Mouse (Mus musculus): Measurements from ENCODE around the gene Renbp. TPM values are rescaled to one million over a fixed set of nuclear protein-coding genes. Genes with fewer than 3 reads are reported as not detected.

The Renbp gene
- polyA plus RNA-seq, 1 experiment from 2014 or later: 17.5 TPM

DNA sequence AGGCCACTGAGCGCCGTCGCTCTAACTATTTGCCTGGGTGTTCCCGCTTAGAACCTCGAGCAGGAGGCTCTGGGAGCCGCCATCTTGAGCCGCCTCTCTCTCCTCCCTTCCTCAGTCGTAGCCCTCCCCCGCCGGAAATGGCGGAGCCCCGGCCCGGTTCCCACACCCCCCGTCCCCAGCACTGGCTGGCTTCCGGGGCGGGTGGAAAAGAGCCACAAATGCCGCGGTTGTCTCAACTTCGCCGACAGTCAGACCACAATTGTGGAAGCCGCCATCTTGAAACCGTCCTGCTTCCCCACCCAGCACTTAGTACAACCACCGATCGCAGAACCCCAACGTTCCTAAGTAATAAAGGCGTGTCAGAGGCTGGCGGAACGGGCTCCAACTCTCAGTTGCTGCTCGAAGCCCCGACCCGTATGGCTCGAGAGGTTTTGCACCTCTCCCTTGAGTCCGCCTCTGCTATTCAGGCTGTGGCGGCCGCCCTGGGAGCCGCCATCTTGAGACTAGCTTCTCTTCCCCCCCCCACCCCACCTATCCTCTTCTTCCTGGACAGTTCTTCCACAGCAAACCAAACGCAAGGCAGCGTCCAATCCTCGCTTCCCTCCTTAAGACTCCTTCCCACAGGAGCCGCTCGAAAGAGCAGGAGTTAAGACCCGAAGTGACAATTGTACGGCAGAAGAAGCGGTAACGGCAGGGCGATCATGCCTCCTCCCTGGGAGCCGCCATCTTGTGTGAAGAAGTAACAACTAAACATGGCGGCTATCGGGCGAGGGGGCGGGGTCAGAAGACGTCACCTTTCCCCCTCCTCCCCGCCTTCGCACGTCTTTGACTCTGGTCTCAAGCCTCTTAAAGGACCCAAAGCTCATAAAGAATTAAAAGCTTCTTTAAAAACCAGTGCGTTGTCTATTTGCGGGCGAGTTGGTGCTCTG lies 35.9 kb upstream of the Renbp start, which contains the start of gene Hcfc1:
TSS of gene Hcfc1 (minus strand) at position 110 of the 929 bp plus-strand sequence.
- WGBS: 16% methylated on average over 52 of the region's 58 CpGs
- Histone ChIP-seq H3K27ac (ENCODE audit: low read depth, low read length) (peak within 1 kb of the TSS; percentile 97), H3K9ac (ENCODE audit: low read depth, low read length) (peak within 1 kb of the TSS; percentile 80), H3K4me2 (replicated peaks; ENCODE audit: low read depth, low read length) (peak within 1 kb of the TSS; percentile 55), H3K4me3 (ENCODE audit: low read depth, low read length) (peak within 1 kb of the TSS; percentile 70), H3K9me3 (ENCODE audit: control insufficient read depth, low read length) (no peaks in the 10 kb centered on the region), H3K36me3 (ENCODE audit: control insufficient read depth, insufficient read depth, low read length) (no peaks in the 10 kb centered on the region), H3K4me1 (replicated peaks; ENCODE audit: control insufficient read depth, insufficient read depth, low read length) (no peaks in the 10 kb centered on the region), H3K27me3 (ENCODE audit: control insufficient read depth, insufficient read depth, low read length) (no peaks in the 10 kb centered on the region; the same call in 1 of the 2 replicates)
- DNase-seq (ENCODE audit: low spot score) (peak; percentile 82), ATAC-seq (ENCODE audit: low FRiP score) (peak; percentile 85)

DNA sequence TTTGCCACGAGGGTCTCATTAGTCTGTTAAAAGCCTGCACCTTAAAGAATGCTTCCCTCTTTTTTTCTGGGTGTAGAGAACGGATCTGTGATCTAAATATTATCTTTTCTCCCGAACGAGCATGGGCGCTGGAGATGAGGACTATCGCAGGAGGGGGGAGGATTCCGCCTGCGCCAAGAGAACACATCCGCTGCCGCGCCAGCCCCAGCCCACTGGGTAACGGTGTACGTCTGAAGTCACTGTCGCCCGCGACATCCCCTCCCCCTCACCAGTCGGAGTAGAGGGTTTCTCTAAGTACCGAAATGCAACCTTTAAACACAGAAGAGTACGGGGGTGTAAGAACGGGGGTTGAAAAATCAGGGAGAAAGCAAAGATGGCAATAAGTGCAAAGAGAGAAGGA lies 34.7 kb upstream of the Renbp start:
- Histone ChIP-seq H3K4me3 (ENCODE audit: low read depth, low read length) (peak overlapping the region; percentile 70), H3K27me3 (ENCODE audit: control insufficient read depth, insufficient read depth, low read length) (no peaks in the 10 kb centered on the region; the same call in 1 of the 2 replicates), H3K9me3 (ENCODE audit: control insufficient read depth, low read length) (no peaks in the 10 kb centered on the region), H3K9ac (ENCODE audit: low read depth, low read length) (peak overlapping the region; percentile 80), H3K36me3 (ENCODE audit: control insufficient read depth, insufficient read depth, low read length) (no peaks in the 10 kb centered on the region), H3K4me2 (replicated peaks; ENCODE audit: low read depth, low read length) (peak overlapping the region; percentile 55), H3K27ac (ENCODE audit: low read depth, low read length) (0 out of 2 replicates have a peak overlapping the region, but pooled peaks have one; percentile 97), H3K4me1 (replicated peaks; ENCODE audit: control insufficient read depth, insufficient read depth, low read length) (no peaks in the 10 kb centered on the region)
- DNase-seq (ENCODE audit: low spot score) (peak; percentile 37), ATAC-seq (ENCODE audit: low FRiP score) (no peak)
- WGBS: 15% methylated on average over 20 of the region's 20 CpGs

GRCm38 (mm10) chrX:73964363-73964762 lies 33.7 kb upstream of the Renbp start:
- Histone ChIP-seq H3K36me3 (ENCODE audit: control insufficient read depth, insufficient read depth, low read length) (no peaks in the 10 kb centered on the region), H3K4me2 (replicated peaks; ENCODE audit: low read depth, low read length) (peak overlapping the region; percentile 55), H3K4me1 (replicated peaks; ENCODE audit: control insufficient read depth, insufficient read depth, low read length) (no peaks in the 10 kb centered on the region), H3K27me3 (ENCODE audit: control insufficient read depth, insufficient read depth, low read length) (no peaks in the 10 kb centered on the region; the same call in 1 of the 2 replicates), H3K4me3 (ENCODE audit: low read depth, low read length) (peak overlapping the region; percentile 70), H3K27ac (ENCODE audit: low read depth, low read length) (no peak overlapping the region), H3K9me3 (ENCODE audit: control insufficient read depth, low read length) (no peaks in the 10 kb centered on the region), H3K9ac (ENCODE audit: low read depth, low read length) (peak overlapping the region; percentile 31; the same call in 1 of the 2 replicates)
- 60% methylated on average over 3 of the region's 3 CpGs for WGBS
- DNase-seq (ENCODE audit: low spot score): no peak
- no peak for ATAC-seq (ENCODE audit: low FRiP score)

- ATAC-seq (ENCODE audit: low FRiP score) (no peak), DNase-seq (ENCODE audit: low spot score) (no peak)
- Histone ChIP-seq H3K9me3 (ENCODE audit: control insufficient read depth, low read length) (no peaks in the 10 kb centered on the region), H3K4me2 (replicated peaks; ENCODE audit: low read depth, low read length) (no peak overlapping the region), H3K9ac (ENCODE audit: low read depth, low read length) (no peak overlapping the region), H3K4me1 (replicated peaks; ENCODE audit: control insufficient read depth, insufficient read depth, low read length) (no peaks in the 10 kb centered on the region), H3K4me3 (ENCODE audit: low read depth, low read length) (no peak overlapping the region), H3K27me3 (ENCODE audit: control insufficient read depth, insufficient read depth, low read length) (no peaks in the 10 kb centered on the region), H3K27ac (ENCODE audit: low read depth, low read length) (no peak overlapping the region), H3K36me3 (ENCODE audit: control insufficient read depth, insufficient read depth, low read length) (peaks cover 12% of the 10 kb centered on the region)
- WGBS: 97% methylated on average over 6 of the region's 6 CpGs
Observed at GRCm38 (mm10) chrX:73954988-73955387, 24.3 kb upstream of the Renbp start.

DNA sequence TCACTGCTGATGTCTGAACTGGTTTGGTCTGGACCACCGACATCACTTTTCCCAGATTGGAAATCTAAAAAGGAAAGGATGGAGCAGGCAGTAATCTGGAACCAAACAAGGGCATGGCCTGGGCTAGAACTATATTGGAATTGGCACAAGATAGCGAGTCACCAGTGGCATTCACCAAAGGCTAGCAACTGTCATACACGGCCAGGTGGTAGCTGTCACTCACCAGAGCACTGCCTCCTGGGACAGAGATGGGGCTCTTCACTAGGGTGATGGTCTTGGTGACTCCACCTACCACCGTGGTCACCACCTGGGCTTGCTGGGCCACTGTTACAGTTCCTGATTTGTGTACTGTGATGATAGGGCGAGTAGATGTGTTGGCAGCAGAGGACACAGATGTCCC lies 22.0 kb upstream of the Renbp start:
- Histone ChIP-seq H3K27ac (ENCODE audit: low read depth, low read length) (no peak overlapping the region), H3K9me3 (ENCODE audit: control insufficient read depth, low read length) (no peaks in the 10 kb centered on the region), H3K4me3 (ENCODE audit: low read depth, low read length) (no peak overlapping the region), H3K27me3 (ENCODE audit: control insufficient read depth, insufficient read depth, low read length) (no peaks in the 10 kb centered on the region), H3K9ac (ENCODE audit: low read depth, low read length) (no peak overlapping the region), H3K4me2 (replicated peaks; ENCODE audit: low read depth, low read length) (no peak overlapping the region), H3K4me1 (replicated peaks; ENCODE audit: control insufficient read depth, insufficient read depth, low read length) (no peaks in the 10 kb centered on the region), H3K36me3 (ENCODE audit: control insufficient read depth, insufficient read depth, low read length) (peaks cover 15% of the 10 kb centered on the region)
- no peak for DNase-seq (ENCODE audit: low spot score)
- no peak for ATAC-seq (ENCODE audit: low FRiP score)
- 91% methylated on average over 5 of the region's 5 CpGs for WGBS

GRCm38 (mm10) chrX:73949341-73949740 lies 18.7 kb upstream of the Renbp start:
- ATAC-seq (ENCODE audit: low FRiP score): no peak
- no peak for DNase-seq (ENCODE audit: low spot score)
- H3K27me3 ChIP-seq (ENCODE audit: control insufficient read depth, insufficient read depth, low read length): no peaks in the 10 kb centered on the region
- WGBS: 90% methylated on average over 10 of the region's 10 CpGs
- no peaks in the 10 kb centered on the region for H3K9me3 ChIP-seq (ENCODE audit: control insufficient read depth, low read length)
- no peak overlapping the region for H3K27ac ChIP-seq (ENCODE audit: low read depth, low read length)
- no peak overlapping the region for H3K4me2 ChIP-seq (replicated peaks; ENCODE audit: low read depth, low read length)
- H3K36me3 ChIP-seq (ENCODE audit: control insufficient read depth, insufficient read depth, low read length): peaks cover 15% of the 10 kb centered on the region
- H3K4me1 ChIP-seq (replicated peaks; ENCODE audit: control insufficient read depth, insufficient read depth, low read length): no peaks in the 10 kb centered on the region
- no peak overlapping the region for H3K9ac ChIP-seq (ENCODE audit: low read depth, low read length)
- no peak overlapping the region for H3K4me3 ChIP-seq (ENCODE audit: low read depth, low read length)

DNA sequence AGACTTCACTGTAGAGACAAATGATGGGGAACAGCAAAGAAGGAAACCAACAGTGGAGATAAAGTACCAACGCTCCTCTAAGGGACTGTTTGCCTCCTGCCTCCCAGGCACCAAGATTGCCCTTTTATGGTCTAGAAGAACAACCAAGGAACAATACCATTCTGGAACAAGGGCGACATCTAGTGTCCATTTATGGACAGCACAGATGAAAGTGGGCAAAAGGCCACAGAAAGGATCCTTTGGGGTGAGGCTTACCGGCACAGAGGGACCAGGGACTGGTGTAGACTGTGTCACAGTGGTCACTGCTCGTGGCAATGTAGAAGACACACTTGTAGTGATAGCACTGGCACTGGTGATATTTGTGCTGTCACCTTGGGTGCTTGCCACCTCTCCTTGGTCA lies 18.0 kb upstream of the Renbp start:
- Histone ChIP-seq H3K36me3 (ENCODE audit: control insufficient read depth, insufficient read depth, low read length) (peaks cover 15% of the 10 kb centered on the region), H3K27ac (ENCODE audit: low read depth, low read length) (no peak overlapping the region), H3K9me3 (ENCODE audit: control insufficient read depth, low read length) (no peaks in the 10 kb centered on the region), H3K9ac (ENCODE audit: low read depth, low read length) (no peak overlapping the region), H3K4me2 (replicated peaks; ENCODE audit: low read depth, low read length) (no peak overlapping the region), H3K27me3 (ENCODE audit: control insufficient read depth, insufficient read depth, low read length) (no peaks in the 10 kb centered on the region), H3K4me3 (ENCODE audit: low read depth, low read length) (no peak overlapping the region), H3K4me1 (replicated peaks; ENCODE audit: control insufficient read depth, insufficient read depth, low read length) (no peaks in the 10 kb centered on the region)
- peak; percentile 63; the same call in 1 of the 2 replicates for ATAC-seq (ENCODE audit: low FRiP score)
- WGBS: 27% methylated on average over 4 of the region's 4 CpGs
- peak; percentile 69 for DNase-seq (ENCODE audit: low spot score)

GRCm38 (mm10) chrX:73946896-73947295 lies 16.2 kb upstream of the Renbp start:
- no peak for DNase-seq (ENCODE audit: low spot score)
- ATAC-seq (ENCODE audit: low FRiP score): no peak
- WGBS: 75% methylated on average over 6 of the region's 6 CpGs
- H3K27ac ChIP-seq (ENCODE audit: low read depth, low read length): no peak overlapping the region
- peaks cover 12% of the 10 kb centered on the region for H3K36me3 ChIP-seq (ENCODE audit: control insufficient read depth, insufficient read depth, low read length)
- H3K4me1 ChIP-seq (replicated peaks; ENCODE audit: control insufficient read depth, insufficient read depth, low read length): no peaks in the 10 kb centered on the region
- no peak overlapping the region for H3K4me2 ChIP-seq (replicated peaks; ENCODE audit: low read depth, low read length)
- no peaks in the 10 kb centered on the region for H3K27me3 ChIP-seq (ENCODE audit: control insufficient read depth, insufficient read depth, low read length)
- H3K9ac ChIP-seq (ENCODE audit: low read depth, low read length): no peak overlapping the region
- no peaks in the 10 kb centered on the region for H3K9me3 ChIP-seq (ENCODE audit: control insufficient read depth, low read length)
- no peak overlapping the region for H3K4me3 ChIP-seq (ENCODE audit: low read depth, low read length)

GRCm38 (mm10) chrX:73942294-73942693 lies 11.6 kb upstream of the Renbp start:
- H3K4me2 ChIP-seq (replicated peaks; ENCODE audit: low read depth, low read length): no peak overlapping the region
- H3K4me3 ChIP-seq (ENCODE audit: low read depth, low read length): no peak overlapping the region
- H3K36me3 ChIP-seq (ENCODE audit: control insufficient read depth, insufficient read depth, low read length): 0 out of 2 replicates have a peak, but pooled peaks cover 2% of the 10 kb centered on the region
- no peaks in the 10 kb centered on the region for H3K9me3 ChIP-seq (ENCODE audit: control insufficient read depth, low read length)
- 92% methylated on average over 2 of the region's 2 CpGs for WGBS
- no peak overlapping the region for H3K9ac ChIP-seq (ENCODE audit: low read depth, low read length)
- no peak overlapping the region for H3K27ac ChIP-seq (ENCODE audit: low read depth, low read length)
- ATAC-seq (ENCODE audit: low FRiP score): no peak
- no peak for DNase-seq (ENCODE audit: low spot score)
- no peaks in the 10 kb centered on the region for H3K27me3 ChIP-seq (ENCODE audit: control insufficient read depth, insufficient read depth, low read length)
- no peaks in the 10 kb centered on the region for H3K4me1 ChIP-seq (replicated peaks; ENCODE audit: control insufficient read depth, insufficient read depth, low read length)

Data from hindbrain, embryonic 11.5 days (tissue).